Mouse (Mus musculus) bone marrow macrophage, adult 2 months (primary cell): ENCODE data around the gene Slc15a5.

Experiments
- CTCF ChIP-seq: IDR thresholded peaks from 2 replicates; pipeline ENCODE4 v1.5.1; 2012; ENCODE audit warnings: low read depth, mild to moderate bottlenecking, low read length, moderate library complexity
- POLR2A ChIP-seq: IDR thresholded peaks from 2 replicates; pipeline ENCODE4 v1.6.1; 2012; ENCODE audit warnings: mild to moderate bottlenecking, low read depth, low read length, borderline replicate concordance

- TF ChIP-seq CTCF (no peak), POLR2A (no peak)
Measured at GRCm38 (mm10) chr6:138069921-138070320, 9.8 kb downstream of the Slc15a5 start.
